Mouse (Mus musculus) duodenum, adult 2 months (tissue): ENCODE data around the gene Rccd1. TPM values are rescaled to one million over a fixed set of nuclear protein-coding genes. Genes with fewer than 3 reads are reported as not detected.

ENCODE experiments used
- polyA plus RNA-seq: library from polyadenylated mRNA; depleted of rRNA; stranded (reverse); fragments of >200 nt; gene quantifications from 2 replicates; pipeline ENCODE4 v1.2.3, GENCODE M21; 2012; ENCODE audit warnings: low replicate concordance; rRNA removed

Rccd1 gene
- polyA plus RNA-seq = 4.8 and 5.1 TPM in 2 replicates

GRCm38 (mm10) chr7:80324043-80324815, at the start of gene Rccd1:
Gene Rccd1 (minus strand): TSS chr7:80324454.

DNA sequence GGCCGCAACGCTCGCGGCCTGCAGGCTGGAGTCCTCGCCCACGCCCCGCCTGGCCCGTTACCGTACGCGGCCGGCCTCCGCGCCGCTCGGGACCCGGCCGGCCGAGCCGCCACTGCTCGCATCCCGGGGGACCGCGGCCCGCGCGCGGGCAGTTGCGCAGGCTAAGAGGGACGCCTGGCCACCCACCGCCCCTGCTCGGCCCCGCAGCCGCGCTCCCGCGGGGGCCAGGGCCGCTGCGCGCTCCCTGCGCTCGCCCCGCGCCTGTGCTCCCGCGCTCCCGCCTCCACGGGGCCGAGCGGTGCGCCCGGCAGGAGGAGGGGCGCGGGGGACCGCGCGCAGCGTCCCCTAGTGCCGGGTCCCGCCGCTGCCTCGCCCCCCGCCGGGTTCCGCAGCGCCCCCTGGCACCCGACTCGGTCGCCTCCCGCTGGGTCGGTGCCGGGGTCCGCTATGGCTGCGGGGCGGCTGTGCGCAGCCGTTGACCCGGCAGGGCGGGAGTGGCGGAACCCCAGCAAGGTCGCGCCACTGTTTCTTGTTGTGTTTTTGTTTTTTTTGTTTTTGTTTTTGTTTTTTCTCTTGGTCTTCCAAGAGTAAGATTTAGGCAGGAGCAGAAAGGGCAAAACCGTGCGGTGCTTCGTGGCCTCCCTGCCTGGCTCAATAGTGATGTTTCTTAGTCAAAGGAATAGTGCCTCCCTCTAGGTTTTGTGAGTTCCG, 46.9 kb upstream of the Rccd1 start, which contains the start of gene Man2a2:
Man2a2 (minus strand) TSS at position 335 of the 711 bp plus-strand sequence.

GRCm38 (mm10) chr7:80342858-80343257, 18.6 kb upstream of the Rccd1 start, which contains the start of gene Hddc3:
Gene Hddc3 (plus strand): TSS chr7:80343104.

DNA sequence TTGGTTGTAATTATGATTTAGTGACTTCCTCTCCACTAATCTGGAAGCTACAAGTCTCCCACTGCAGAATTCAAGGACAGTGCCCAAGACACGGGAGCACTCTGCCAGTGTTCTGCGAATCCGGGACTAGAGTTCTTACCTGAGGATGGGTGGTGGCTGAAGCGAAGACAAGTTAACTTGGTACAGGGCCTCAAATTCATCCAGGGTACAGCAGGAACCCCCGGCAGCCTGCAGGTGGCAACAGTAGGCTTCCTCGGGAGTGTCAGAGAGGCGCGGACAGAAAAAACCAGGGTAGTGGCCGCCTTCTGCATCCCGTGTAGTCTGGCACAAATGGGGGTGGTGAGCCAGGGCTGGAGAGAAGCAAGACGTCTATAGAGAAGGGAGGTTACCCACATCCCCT, 16.5 kb upstream of the Rccd1 start, which contains the start of gene Unc45a:
Unc45a (minus strand) TSS at position 213 of the 400 bp plus-strand sequence.

GRCm38 (mm10) chr7:80294062-80294763, 30.0 kb downstream of the Rccd1 start, which contains the start of gene Prc1:
Gene Prc1 (plus strand): TSS chr7:80294450.

GRCm38 (mm10) chr7:80268897-80269750, 55.1 kb downstream of the Rccd1 start, which contains the start of gene Vps33b:
Gene Vps33b (plus strand): TSS chr7:80269649.

DNA sequence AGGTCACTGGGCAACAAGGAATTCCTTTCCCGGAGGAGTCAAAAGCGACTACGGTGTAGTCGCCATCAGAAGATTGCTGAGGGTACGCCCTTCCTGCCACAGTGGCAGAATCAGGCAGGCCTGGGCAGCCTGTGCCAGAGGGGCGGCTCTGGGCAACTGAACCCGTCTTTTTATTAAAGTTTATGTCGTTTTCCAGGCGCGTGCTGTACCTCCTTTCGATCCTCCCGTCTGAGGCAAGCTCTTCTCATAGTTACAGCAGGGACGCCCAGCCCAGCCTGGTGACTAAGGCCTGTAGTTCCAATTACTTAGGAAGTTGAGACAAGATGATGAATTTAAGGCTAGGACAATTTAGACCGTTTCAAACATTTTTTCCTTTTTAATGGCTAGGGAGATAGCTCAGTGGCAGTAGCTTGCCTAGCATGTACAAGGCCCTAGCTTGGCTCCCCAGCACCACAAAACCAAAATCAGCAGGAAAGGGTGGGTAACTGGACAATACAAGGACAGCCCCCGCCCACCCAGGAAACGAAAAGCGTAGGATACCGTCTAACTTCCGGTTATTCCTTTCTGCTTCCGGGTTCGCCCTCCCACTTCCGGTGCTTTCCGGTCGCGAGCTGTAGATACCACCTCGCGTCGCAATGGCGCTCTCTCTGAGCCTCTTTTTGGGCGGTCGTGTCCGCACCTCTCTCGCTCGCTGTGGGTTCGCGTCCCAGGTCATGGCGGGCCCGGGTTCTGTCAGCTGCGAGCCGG, 63.5 kb downstream of the Rccd1 start, which contains the start of gene Ngrn:
Ngrn (plus strand) TSS at position 591 of the 747 bp plus-strand sequence.

DNA sequence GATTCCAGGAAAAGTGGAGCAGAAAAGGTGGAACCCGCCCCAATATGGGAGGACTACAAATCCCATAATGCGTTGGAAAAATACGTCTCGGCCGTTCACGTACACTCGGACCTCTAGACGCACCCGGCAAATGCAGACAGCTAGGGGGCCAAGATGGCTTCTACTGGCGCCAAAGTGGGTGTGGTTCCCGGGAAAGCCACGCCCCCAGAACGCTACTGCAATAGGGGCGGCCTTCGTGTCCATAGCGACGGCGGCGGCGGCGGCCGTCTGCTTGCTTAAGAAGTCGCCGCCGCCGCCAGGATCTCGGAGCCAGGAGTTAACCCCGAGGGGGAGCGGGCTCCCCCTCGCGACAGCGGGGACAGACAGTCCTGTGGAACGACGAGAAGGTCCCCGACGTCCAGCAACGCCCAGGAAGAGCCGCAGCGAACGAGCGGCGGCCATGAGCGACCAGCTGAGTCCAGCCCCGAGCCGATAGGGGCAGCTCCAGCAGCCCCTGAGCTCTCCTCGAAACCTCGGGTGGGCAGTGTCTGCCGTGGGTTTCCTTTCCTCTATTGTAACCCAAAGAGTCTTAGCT, 78.0 kb downstream of the Rccd1 start, which contains the start of gene Ttll13:
Ttll13 (plus strand) TSS at position 229 of the 574 bp plus-strand sequence.

Other genes with a start within 250 kb of the Rccd1 start
- 66.2 and 67.7 TPM in 2 replicates for gene Idh2, start 209.1 kb downstream of the Rccd1 start, polyA plus RNA-seq
- 55.3 and 79.0 TPM in 2 replicates for gene Sema4b, start 137.6 kb downstream of the Rccd1 start, polyA plus RNA-seq
- 543 and 731 TPM in 2 replicates for gene Cib1, start 91.6 kb downstream of the Rccd1 start, polyA plus RNA-seq
- gene Gdpgp1, start 91.6 kb downstream of the Rccd1 start, polyA plus RNA-seq = 2.1 and 3.7 TPM in 2 replicates
- 0.05 TPM in 1 of 2 replicates, not detected in the other for gene Ttll13, start 78.1 kb downstream of the Rccd1 start, polyA plus RNA-seq
- gene Ngrn, start 63.2 kb downstream of the Rccd1 start, polyA plus RNA-seq = 10.9 and 12.6 TPM in 2 replicates
- gene Vps33b, start 54.8 kb downstream of the Rccd1 start, polyA plus RNA-seq = 7.4 and 8.3 TPM in 2 replicates
- 7.4 and 10.6 TPM in 2 replicates for gene Prc1, start 30.0 kb downstream of the Rccd1 start, polyA plus RNA-seq
- 40.9 and 49.0 TPM in 2 replicates for gene Unc45a, start 16.6 kb upstream of the Rccd1 start, polyA plus RNA-seq
- 14.5 and 19.6 TPM in 2 replicates for gene Hddc3, start 18.6 kb upstream of the Rccd1 start, polyA plus RNA-seq
- 23.8 and 33.0 TPM in 2 replicates for gene Man2a2, start 46.9 kb upstream of the Rccd1 start, polyA plus RNA-seq
- gene Fes, start 63.5 kb upstream of the Rccd1 start, polyA plus RNA-seq = 10.6 and 12.4 TPM in 2 replicates
- gene Furin, start 81.0 kb upstream of the Rccd1 start, polyA plus RNA-seq = 90.7 and 95.4 TPM in 2 replicates
- 0.08 TPM in 1 of 2 replicates, not detected in the other for gene Blm, start 210.7 kb upstream of the Rccd1 start, polyA plus RNA-seq